ENCODE assay signal across 22 mouse cellular contexts in the genomic region with DNA sequence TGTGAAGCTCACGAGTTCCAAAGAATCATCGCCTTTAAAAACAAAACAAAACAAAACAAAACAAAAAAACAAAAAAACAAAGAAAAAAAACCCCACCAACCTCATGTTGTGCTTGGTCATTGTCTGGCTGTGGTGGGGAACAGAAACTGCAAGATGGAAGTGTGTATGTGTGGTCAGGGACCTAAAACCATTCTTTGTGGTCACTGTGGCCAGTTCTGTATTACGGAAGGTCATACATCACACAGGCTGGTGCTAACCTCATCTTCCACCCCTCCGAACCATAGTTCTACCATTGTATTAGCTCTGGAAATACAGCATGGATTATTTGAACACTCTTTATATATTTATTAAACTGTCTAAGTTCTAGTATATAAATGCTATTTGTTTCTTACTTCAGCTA.
"Had no signal": no experiment of that assay in that cellular context is flagged by ENCODE, and none has a peak within 500 bp of the region (broad histone marks: within the 10 kb centered on the region; RNA-seq: fewer than 3 reads in every experiment).

No protein-coding gene starts in this region.

- DNase-seq: kidney, adult 2 months; kidney, postnatal 25 days; layer of hippocampus, adult 9-11 months; liver, embryonic 13.5 days; lung, adult 2 months; lung, postnatal 14 days; lung, postnatal 4 days; midbrain, embryonic 14.5 days; retina, postnatal 1 day; right cerebral cortex, postnatal 25 days; spleen, adult 18-20 months; thymus, postnatal 25 days had no signal

- H3K4me2 ChIP-seq: limb, embryonic 12.5 days; limb, embryonic 15.5 days; liver, embryonic 13.5 days; neural tube, embryonic 13.5 days; stomach, embryonic 15.5 days had no signal

- H3K27ac ChIP-seq: kidney, postnatal 0 days; layer of hippocampus, adult 2 months; limb, embryonic 12.5 days; limb, embryonic 15.5 days; liver, embryonic 13.5 days; neural tube, embryonic 13.5 days; stomach, embryonic 15.5 days had no signal

- H3K36me3 ChIP-seq: limb, embryonic 12.5 days; limb, embryonic 15.5 days; liver, embryonic 13.5 days; midbrain, embryonic 10.5 days; neural tube, embryonic 13.5 days; stomach, embryonic 15.5 days had no signal

- H3K4me3 ChIP-seq: layer of hippocampus, adult 2 months; limb, embryonic 12.5 days; limb, embryonic 15.5 days; liver, embryonic 13.5 days; megakaryocyte, embryonic 14.5 days; midbrain, embryonic 10.5 days; myocyte; neural tube, embryonic 13.5 days; stomach, embryonic 15.5 days had no signal

- H3K9ac ChIP-seq: limb, embryonic 12.5 days; limb, embryonic 15.5 days; liver, embryonic 13.5 days; neural tube, embryonic 13.5 days; stomach, embryonic 15.5 days had no signal

- ATAC-seq: intestine, postnatal 0 days had no signal

- H3K9me3 ChIP-seq: limb, embryonic 12.5 days; limb, embryonic 15.5 days; liver, embryonic 13.5 days; midbrain, embryonic 10.5 days; neural tube, embryonic 13.5 days; stomach, embryonic 15.5 days had no signal

- H3K27me3 ChIP-seq: limb, embryonic 12.5 days; limb, embryonic 15.5 days; liver, embryonic 13.5 days; neural tube, embryonic 13.5 days; stomach, embryonic 15.5 days had no signal

- H3K4me1 ChIP-seq: liver, embryonic 13.5 days; stomach, embryonic 15.5 days had no signal
